Mouse (Mus musculus): ENCODE data around the gene Rbm8a. TPM values are rescaled to one million over a fixed set of nuclear protein-coding genes. Genes with fewer than 3 reads are reported as not detected.
"Not testable (repeated sequence)": the region's sequence is repeated elsewhere in the genome, so short reads cannot be mapped to it uniquely, and the experiment has no call there.

The Rbm8a gene
- total and polyA plus RNA-seq, 2 experiments: 6.3 to 11.9 TPM

GRCm38 (mm10) chr3:96647365-96647764, 17.6 kb downstream of the Rbm8a start:
- TF ChIP-seq CTCF (IDR thresholded peaks at IDR 0.05; ENCODE audit: low read depth, low read length): no peak
- no peak for TF ChIP-seq POLR2A (IDR thresholded peaks at IDR 0.05; ENCODE audit: extremely low read depth, insufficient read depth, low read length)
- Histone ChIP-seq H3K4me1 (ENCODE audit: control insufficient read depth, insufficient read depth, low read length) (peaks cover 16% of the 10 kb centered on the region), H3K27me3 (ENCODE audit: control insufficient read depth, insufficient read depth, low read length) (no peaks in the 10 kb centered on the region), H3K79me2 (ENCODE audit: control insufficient read depth, insufficient read depth, low read length) (no peaks in the 10 kb centered on the region; the same call in 1 of the 2 replicates), H3K9ac (ENCODE audit: low read depth, low read length) (no peak overlapping the region), H3K4me3 (ENCODE audit: insufficient read depth, low read depth, low read length) (no peak overlapping the region), H3K36me3 (ENCODE audit: control insufficient read depth, insufficient read depth, low read length) (peaks cover 9% of the 10 kb centered on the region; the same call in 1 of the 2 replicates), H3K27ac (replicated peaks; ENCODE audit: insufficient read depth, low read depth, low read length) (peak overlapping the region; percentile 82)
- DNase-seq (ENCODE audit: extremely low read depth, low read depth, low spot score): peak; percentile 82
- 32% methylated on average over 3 of the region's 3 CpGs for WGBS

- no peaks in the 10 kb centered on the region for H3K27me3 ChIP-seq (ENCODE audit: control insufficient read depth, insufficient read depth, low read length)
- no peak for DNase-seq (ENCODE audit: extremely low read depth, low read depth, low spot score)
- H3K9ac ChIP-seq (ENCODE audit: low read depth, low read length): no peak overlapping the region
- no peak overlapping the region for H3K4me3 ChIP-seq (ENCODE audit: insufficient read depth, low read depth, low read length)
- TF ChIP-seq POLR2A (IDR thresholded peaks at IDR 0.05; ENCODE audit: extremely low read depth, insufficient read depth, low read length) (no peak), CTCF (IDR thresholded peaks at IDR 0.05; ENCODE audit: low read depth, low read length) (no peak)
- no peaks in the 10 kb centered on the region for H3K79me2 ChIP-seq (ENCODE audit: control insufficient read depth, insufficient read depth, low read length)
- WGBS: 72% methylated on average over 2 of the region's 2 CpGs
- no peaks in the 10 kb centered on the region; the same call in 1 of the 2 replicates for H3K36me3 ChIP-seq (ENCODE audit: control insufficient read depth, insufficient read depth, low read length)
- peaks cover 2% of the 10 kb centered on the region for H3K4me1 ChIP-seq (ENCODE audit: control insufficient read depth, insufficient read depth, low read length)
- H3K27ac ChIP-seq (replicated peaks; ENCODE audit: insufficient read depth, low read depth, low read length): no peak overlapping the region
Observed at GRCm38 (mm10) chr3:96660901-96661300, 31.2 kb downstream of the Rbm8a start.

- 67% methylated on average over 8 of the region's 8 CpGs for WGBS
- Histone ChIP-seq H3K27ac (replicated peaks; ENCODE audit: insufficient read depth, low read depth, low read length) (no peak overlapping the region), H3K27me3 (ENCODE audit: control insufficient read depth, insufficient read depth, low read length) (no peaks in the 10 kb centered on the region), H3K36me3 (ENCODE audit: control insufficient read depth, insufficient read depth, low read length) (no peaks in the 10 kb centered on the region), H3K79me2 (ENCODE audit: control insufficient read depth, insufficient read depth, low read length) (no peaks in the 10 kb centered on the region), H3K4me3 (ENCODE audit: insufficient read depth, low read depth, low read length) (no peak overlapping the region), H3K9ac (ENCODE audit: low read depth, low read length) (no peak overlapping the region), H3K4me1 (ENCODE audit: control insufficient read depth, insufficient read depth, low read length) (peaks cover 2% of the 10 kb centered on the region)
- no peak for TF ChIP-seq POLR2A (IDR thresholded peaks at IDR 0.05; ENCODE audit: extremely low read depth, insufficient read depth, low read length)
- no peak for TF ChIP-seq CTCF (IDR thresholded peaks at IDR 0.05; ENCODE audit: low read depth, low read length)
- DNase-seq (ENCODE audit: extremely low read depth, low read depth, low spot score): no peak
Observed at GRCm38 (mm10) chr3:96662731-96663316, 33.1 kb downstream of the Rbm8a start.

- Histone ChIP-seq H3K79me2 (ENCODE audit: control insufficient read depth, insufficient read depth, low read length) (no peaks in the 10 kb centered on the region), H3K27ac (replicated peaks; ENCODE audit: insufficient read depth, low read depth, low read length) (no peak overlapping the region), H3K36me3 (ENCODE audit: control insufficient read depth, insufficient read depth, low read length) (no peaks in the 10 kb centered on the region), H3K4me1 (ENCODE audit: control insufficient read depth, insufficient read depth, low read length) (peaks cover 2% of the 10 kb centered on the region), H3K9ac (ENCODE audit: low read depth, low read length) (peak overlapping the region; percentile 55; the same call in 1 of the 2 replicates), H3K27me3 (ENCODE audit: control insufficient read depth, insufficient read depth, low read length) (no peaks in the 10 kb centered on the region), H3K4me3 (ENCODE audit: insufficient read depth, low read depth, low read length) (no peak overlapping the region)
- TF ChIP-seq CTCF (IDR thresholded peaks at IDR 0.05; ENCODE audit: low read depth, low read length) (peak; percentile 73), POLR2A (IDR thresholded peaks at IDR 0.05; ENCODE audit: extremely low read depth, insufficient read depth, low read length) (no peak)
- DNase-seq (ENCODE audit: extremely low read depth, low read depth, low spot score): peak; percentile 49
- WGBS: 11% methylated on average over 18 of the region's 18 CpGs
Observed at GRCm38 (mm10) chr3:96663432-96664239, 33.9 kb downstream of the Rbm8a start.

GRCm38 (mm10) chr3:96665732-96666363, 36.1 kb downstream of the Rbm8a start:
- not testable (repeated sequence) for H3K36me3 ChIP-seq (ENCODE audit: control insufficient read depth, insufficient read depth, low read length); H3K79me2 ChIP-seq (ENCODE audit: control insufficient read depth, insufficient read depth, low read length); H3K27ac ChIP-seq (replicated peaks; ENCODE audit: insufficient read depth, low read depth, low read length); H3K27me3 ChIP-seq (ENCODE audit: control insufficient read depth, insufficient read depth, low read length); H3K4me1 ChIP-seq (ENCODE audit: control insufficient read depth, insufficient read depth, low read length); H3K4me3 ChIP-seq (ENCODE audit: insufficient read depth, low read depth, low read length); H3K9ac ChIP-seq (ENCODE audit: low read depth, low read length); DNase-seq (ENCODE audit: extremely low read depth, low read depth, low spot score)
- 87% methylated on average over 7 of the region's 7 CpGs for WGBS
